Mouse (Mus musculus) thymus, adult 2 months (tissue): ENCODE results near the gene Ppfibp2. TPM values are rescaled to one million over a fixed set of nuclear protein-coding genes. Genes with fewer than 3 reads are reported as not detected.

ENCODE experiments used
- DNase-seq: peaks from one replicate; pipeline ENCODE4 v3.0.0; 2021
- H3K27ac ChIP-seq: fragments of 200-500 bp; 2 replicates; pipeline ENCODE4 v1.5.1; 2012; ENCODE audit warnings: low read length, control low read depth; ENCODE audit not compliant: control insufficient read depth, insufficient read depth
- H3K27me3 ChIP-seq: fragments of 200-500 bp; 2 replicates; pipeline ENCODE4 v1.6.1; 2012; ENCODE audit warnings: mild to moderate bottlenecking, low read length, moderate library complexity, mixed read lengths; ENCODE audit not compliant: control insufficient read depth, insufficient read depth
- H3K36me3 ChIP-seq: fragments of 200-500 bp; 2 replicates; pipeline ENCODE4 v1.6.1; 2012; ENCODE audit warnings: mild to moderate bottlenecking, low read length, moderate library complexity; ENCODE audit not compliant: control insufficient read depth, insufficient read depth
- H3K4me1 ChIP-seq: fragments of 200-500 bp; replicated peaks from 2 replicates; pipeline ENCODE4 v1.6.1; 2012; ENCODE audit warnings: low read length; ENCODE audit not compliant: control insufficient read depth, insufficient read depth
- H3K4me3 ChIP-seq: fragments of 200-500 bp; 2 replicates; pipeline ENCODE4 v1.5.1; 2012; ENCODE audit warnings: mild to moderate bottlenecking, low read length, control low read depth, moderate library complexity; ENCODE audit not compliant: control insufficient read depth, insufficient read depth
- CTCF ChIP-seq: fragments of 200-500 bp; IDR thresholded peaks from 2 replicates; pipeline ENCODE4 v1.5.1; 2012; ENCODE audit warnings: mild to moderate bottlenecking, control low read depth, low read length, moderate library complexity, borderline replicate concordance; ENCODE audit not compliant: control insufficient read depth, poor library complexity, insufficient read depth; ENCODE audit errors: extremely low read depth
- POLR2A ChIP-seq: fragments of 200-500 bp; IDR thresholded peaks from 2 replicates; pipeline ENCODE4 v1.6.1; 2012; ENCODE audit warnings: mild to moderate bottlenecking, low read length, control low read depth, moderate library complexity; ENCODE audit not compliant: control insufficient read depth, poor library complexity, insufficient read depth; ENCODE audit errors: extremely low read depth
- WGBS: fragments of 180-500 bp; shearing (Covaris S2); methylation state at CpG from one replicate; pipeline ENCODE4 v1.1.7; 2018; 5-methylcytosine and 5-hydroxymethylcytosine counted together
- polyA plus RNA-seq: library from polyadenylated mRNA; depleted of rRNA; stranded (reverse); fragments of >200 nt; gene quantifications from 2 replicates; pipeline ENCODE4 v1.2.3, GENCODE M21; 2012

Gene Ppfibp2
- polyA plus RNA-seq, 1 experiment = 5.6 TPM

DNA sequence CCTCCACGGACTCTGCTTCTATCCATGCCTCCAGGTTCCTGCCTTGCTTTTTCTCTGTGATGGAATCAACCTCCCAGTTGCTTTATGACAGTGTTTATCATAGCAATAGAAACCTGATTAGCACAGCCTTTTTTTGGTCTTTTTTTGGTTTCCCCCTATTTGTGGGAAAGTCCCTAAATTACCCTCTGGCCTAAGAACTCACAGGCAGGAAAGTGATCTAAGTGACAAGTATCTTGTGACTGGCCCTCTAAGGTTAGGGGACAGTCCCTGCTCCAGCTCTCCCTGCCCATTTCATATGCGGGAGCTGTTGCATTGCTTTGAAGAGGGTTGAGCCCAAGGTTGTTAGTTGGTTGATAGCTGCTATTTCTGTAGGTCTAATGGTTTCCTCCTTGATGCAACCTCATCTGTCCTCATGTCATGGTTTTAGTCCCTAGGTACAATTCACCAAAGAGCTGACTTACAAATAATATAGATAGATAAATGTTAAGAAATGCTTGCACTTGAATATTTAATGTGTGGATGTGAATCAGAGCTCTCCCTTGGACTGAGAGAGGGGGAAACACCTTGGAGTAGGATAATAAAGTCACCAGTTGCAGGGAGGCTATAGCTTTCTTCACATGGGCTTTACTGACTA is 14.7 kb downstream of the Ppfibp2 start:
- TF ChIP-seq POLR2A = no peak
- DNase-seq = no peak
- no peaks in the 10 kb centered on the region for H3K36me3 ChIP-seq
- H3K4me1 ChIP-seq = no peaks in the 10 kb centered on the region
- 84% methylated on average over 2 of the region's 2 CpGs for WGBS
- no peaks in the 10 kb centered on the region for H3K27me3 ChIP-seq
- H3K4me3 ChIP-seq = no peak overlapping the region
- H3K27ac ChIP-seq = no peak overlapping the region

DNA sequence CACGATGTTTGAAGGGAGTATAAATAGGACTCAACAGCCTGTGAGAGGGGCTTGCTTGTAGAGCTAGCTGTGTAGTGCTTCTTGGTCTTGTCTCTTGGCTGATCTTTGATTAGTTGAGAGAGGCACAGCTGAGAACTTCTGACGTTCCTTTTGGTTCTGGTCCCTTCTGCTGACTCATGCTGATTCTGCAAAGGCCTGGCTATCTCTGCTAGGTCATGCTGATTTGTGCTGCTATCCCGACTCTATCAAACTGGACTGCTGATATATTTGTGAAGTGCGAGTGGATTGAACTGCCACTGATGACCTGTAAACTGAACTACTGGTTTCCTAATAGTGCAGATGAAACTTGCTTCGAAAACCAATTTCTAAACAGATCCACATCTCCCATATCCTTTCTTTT is 15.9 kb downstream of the Ppfibp2 start:
- TF ChIP-seq POLR2A = no peak
- TF ChIP-seq CTCF = no peak
- WGBS = 84% methylated on average over 5 of the region's 5 CpGs
- DNase-seq = no peak
- Histone ChIP-seq H3K4me1 (no peaks in the 10 kb centered on the region), H3K27me3 (no peaks in the 10 kb centered on the region), H3K4me3 (no peak overlapping the region), H3K36me3 (no peaks in the 10 kb centered on the region), H3K27ac (no peak overlapping the region)

DNA sequence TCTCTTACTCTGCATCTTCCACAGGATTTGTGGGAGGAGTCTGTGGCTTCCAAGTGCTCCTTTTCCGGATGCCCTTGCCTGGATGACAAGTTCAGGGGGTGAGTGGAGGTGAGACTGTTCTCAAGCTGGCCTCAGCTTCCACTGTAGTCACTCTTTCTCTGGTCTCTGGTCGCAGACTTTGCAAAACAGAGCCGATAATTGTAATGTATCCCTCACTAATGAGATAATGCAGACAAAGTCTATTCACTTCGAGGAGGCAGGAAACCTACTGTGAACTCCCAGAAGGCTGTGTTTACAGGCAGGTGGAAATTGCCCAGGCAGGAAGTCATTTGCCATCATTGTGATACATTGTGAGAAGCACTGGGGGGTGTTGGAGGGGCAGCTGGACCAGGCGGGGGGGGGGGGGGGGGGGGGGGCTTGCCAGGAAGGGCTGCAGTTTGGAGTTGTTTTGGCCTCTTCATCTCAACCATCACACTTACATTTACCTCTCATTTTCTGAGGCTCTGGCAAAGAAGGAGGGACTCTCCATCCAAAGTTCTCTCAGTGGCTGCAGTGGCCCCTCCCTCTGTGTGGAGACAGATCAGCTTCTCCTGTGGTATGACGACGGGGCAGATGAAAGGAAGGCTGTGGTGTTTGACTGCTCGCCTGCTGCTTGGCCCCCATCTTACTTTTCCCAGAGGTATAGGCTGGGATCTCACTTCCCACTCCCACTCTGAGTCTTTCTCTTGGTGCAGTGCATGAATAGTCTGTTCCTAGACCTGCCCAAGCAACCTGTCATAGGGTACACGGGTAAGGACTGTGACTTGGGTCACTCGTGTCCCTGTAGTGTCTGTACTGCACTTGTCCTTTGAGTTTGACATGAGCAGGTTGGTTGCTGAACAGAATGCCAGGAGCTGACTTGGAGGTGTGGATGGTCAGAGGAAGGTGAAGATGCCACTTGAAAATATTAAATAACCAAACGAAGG is 23.3 kb downstream of the Ppfibp2 start:
- 47% methylated on average over 11 of the region's 11 CpGs for WGBS
- no peaks in the 10 kb centered on the region for H3K36me3 ChIP-seq
- no peaks in the 10 kb centered on the region for H3K27me3 ChIP-seq
- DNase-seq = no peak
- TF ChIP-seq POLR2A = no peak
- TF ChIP-seq CTCF = no peak
- no peak overlapping the region for H3K4me3 ChIP-seq
- no peaks in the 10 kb centered on the region for H3K4me1 ChIP-seq
- H3K27ac ChIP-seq = no peak overlapping the region

- TF ChIP-seq POLR2A = no peak
- no peak for TF ChIP-seq CTCF
- no peaks in the 10 kb centered on the region for H3K36me3 ChIP-seq
- H3K27ac ChIP-seq = no peak overlapping the region
- H3K4me1 ChIP-seq = no peaks in the 10 kb centered on the region
- H3K4me3 ChIP-seq = no peak overlapping the region
- no peaks in the 10 kb centered on the region for H3K27me3 ChIP-seq
- DNase-seq = no peak
- 51% methylated on average over 4 of the region's 4 CpGs for WGBS
Observed at GRCm38 (mm10) chr7:107619225-107619624, 24.2 kb downstream of the Ppfibp2 start.

GRCm38 (mm10) chr7:107620137-107620536 is 25.1 kb downstream of the Ppfibp2 start:
- WGBS = 40% methylated on average over 3 of the region's 3 CpGs
- H3K27me3 ChIP-seq = no peaks in the 10 kb centered on the region
- no peak for DNase-seq
- H3K36me3 ChIP-seq = no peaks in the 10 kb centered on the region
- H3K4me1 ChIP-seq = no peaks in the 10 kb centered on the region
- TF ChIP-seq POLR2A (no peak), CTCF (no peak)
- no peak overlapping the region for H3K4me3 ChIP-seq
- H3K27ac ChIP-seq = no peak overlapping the region

DNA sequence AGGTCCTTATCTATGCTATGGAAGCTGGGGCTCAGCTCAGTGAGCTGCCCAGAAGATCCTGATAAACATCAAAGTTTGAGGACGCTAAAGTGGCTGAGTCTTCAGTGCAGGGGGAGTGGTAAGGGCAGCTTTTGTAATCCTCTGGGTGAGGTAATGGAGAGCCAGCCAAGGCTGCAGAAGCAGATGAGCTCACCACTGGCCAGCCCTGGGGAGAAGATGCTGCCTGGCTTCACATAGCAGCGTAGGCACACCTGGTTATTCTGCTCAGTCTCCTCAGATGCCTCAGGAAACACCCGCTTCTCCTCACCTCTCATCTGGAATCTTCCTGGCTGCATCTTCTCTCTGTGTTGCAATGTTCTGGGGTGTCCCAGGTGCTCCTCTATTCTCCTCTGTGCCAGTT is 29.4 kb downstream of the Ppfibp2 start:
- no peak for DNase-seq
- 79% methylated on average over 3 of the region's 3 CpGs for WGBS
- TF ChIP-seq POLR2A = no peak
- no peak for TF ChIP-seq CTCF

More for the DNA sequence above, 29.4 kb downstream of the Ppfibp2 start:
- Histone ChIP-seq H3K4me3 (no peak overlapping the region), H3K27ac (no peak overlapping the region), H3K4me1 (no peaks in the 10 kb centered on the region), H3K36me3 (no peaks in the 10 kb centered on the region), H3K27me3 (no peaks in the 10 kb centered on the region)
